Comparison of ENCODE assay signal across 8 mouse cellular contexts in the genomic region with DNA sequence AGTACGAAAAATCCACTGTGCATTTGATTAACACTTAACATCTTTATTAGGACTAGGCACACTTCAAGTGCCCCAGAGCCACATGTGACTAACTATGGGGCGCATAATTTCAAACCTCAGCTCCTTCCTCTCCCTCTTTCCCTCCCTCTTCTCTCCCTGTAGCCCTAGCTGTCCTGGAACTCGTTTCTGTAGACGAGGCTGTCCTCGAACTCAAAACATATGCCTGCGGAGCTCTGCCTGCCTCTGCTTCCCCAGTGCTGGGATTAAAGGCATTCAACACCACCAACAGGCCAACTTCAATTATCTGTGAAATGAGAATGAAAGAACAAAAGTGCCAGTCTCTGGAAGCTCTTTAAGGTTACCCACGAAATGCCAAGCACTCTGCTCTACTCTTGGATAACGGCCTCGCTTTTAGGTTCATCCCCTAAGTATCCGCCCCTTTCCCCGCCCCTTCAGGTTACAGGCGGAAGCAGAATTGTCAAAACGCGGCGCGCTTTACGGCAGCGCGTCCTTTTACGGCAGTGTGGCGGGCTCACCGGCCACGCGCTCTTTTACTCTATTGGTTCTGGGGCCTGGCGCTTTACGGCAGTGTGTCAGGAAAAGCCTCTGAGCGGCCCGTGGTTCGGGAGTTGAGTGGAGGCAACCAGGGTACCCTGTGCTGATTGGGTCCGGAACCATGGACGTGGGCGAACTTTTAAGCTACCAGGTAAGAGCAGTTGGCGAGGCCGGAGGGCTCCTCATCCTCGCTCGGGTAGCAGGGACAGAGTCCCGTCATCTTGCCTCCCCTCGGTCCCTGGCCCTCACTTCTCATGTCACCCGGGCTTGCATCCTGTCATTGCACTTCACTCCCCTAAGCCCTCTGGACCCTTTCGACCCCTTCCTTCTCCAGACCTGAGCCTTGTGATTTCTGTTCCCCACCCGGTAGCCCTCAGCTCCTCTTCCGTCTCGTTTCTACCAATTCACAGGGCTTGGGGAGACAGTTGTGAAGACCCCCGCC. TPM values are rescaled to one million over a fixed set of nuclear protein-coding genes. Genes with fewer than 3 reads are reported as not detected.
A peak's percentile ranks its signal among the peaks of the same experiment; 100 is the strongest.
DNase-seq lines count a peak whose midpoint lies in the region; ATAC-seq and TF ChIP-seq lines count a peak whose summit lies in the region.

Ctnnbl1 (plus strand) TSS at position 548 of the 997 bp plus-strand sequence.

- no peak for TF ChIP-seq CTCF in kidney, adult 2 months (conservative IDR thresholded peaks at IDR 0.05; ENCODE audit: insufficient read depth, insufficient read length, low read depth, low read length)
- TF ChIP-seq CTCF in spleen, adult 2 months (IDR thresholded peaks at IDR 0.05; ENCODE audit: extremely low read depth, insufficient read depth, insufficient read length, insufficient replicate concordance), result no peak

- DNase-seq in 3134 (ENCODE audit: extremely low read depth, insufficient read length, low spot score), result peak; percentile 99
- DNase-seq in adrenal gland, postnatal 36 days, result peak; percentile 99
- peak; percentile 99 to 100 for DNase-seq in heart, adult 18-20 months
- peak; percentile 100 for DNase-seq in kidney, adult 2 months
- DNase-seq in spleen, adult 2 months (ENCODE audit: low read depth in 1 of 2, low spot score in 2 of 2), result peak; percentile 96 to 99

- H3K9ac ChIP-seq in embryonic facial prominence, embryonic 13.5 days, result peak within 1 kb of the TSS; percentile 81
- peak within 1 kb of the TSS; percentile 74 for H3K9ac ChIP-seq in limb, embryonic 12.5 days (replicated peaks)
- peak within 1 kb of the TSS; percentile 73 for H3K9ac ChIP-seq in midbrain, embryonic 15.5 days

- no peaks in the 10 kb centered on the region for H3K27me3 ChIP-seq in embryonic facial prominence, embryonic 13.5 days
- no peaks in the 10 kb centered on the region for H3K27me3 ChIP-seq in kidney, adult 2 months (replicated peaks; ENCODE audit: control insufficient read depth, insufficient read depth, low read length)
- no peaks in the 10 kb centered on the region for H3K27me3 ChIP-seq in limb, embryonic 12.5 days
- no peaks in the 10 kb centered on the region for H3K27me3 ChIP-seq in midbrain, embryonic 15.5 days (replicated peaks)
- H3K27me3 ChIP-seq in spleen, adult 2 months (ENCODE audit: control insufficient read depth, insufficient read depth, low read length), result no peaks in the 10 kb centered on the region

- no peaks in the 10 kb centered on the region for H3K9me3 ChIP-seq in embryonic facial prominence, embryonic 13.5 days
- H3K9me3 ChIP-seq in limb, embryonic 12.5 days, result no peaks in the 10 kb centered on the region
- H3K9me3 ChIP-seq in midbrain, embryonic 15.5 days, result no peaks in the 10 kb centered on the region

- H3K27ac ChIP-seq in embryonic facial prominence, embryonic 13.5 days, result no peak within 1 kb of the TSS
- H3K27ac ChIP-seq in kidney, adult 2 months (ENCODE audit: insufficient read depth, low read depth, low read length), result no peak within 1 kb of the TSS
- H3K27ac ChIP-seq in limb, embryonic 12.5 days, result no peak within 1 kb of the TSS
- H3K27ac ChIP-seq in midbrain, embryonic 15.5 days, result peak within 1 kb of the TSS; percentile 8; the same call in 1 of the 2 replicates
- H3K27ac ChIP-seq in spleen, adult 2 months (ENCODE audit: insufficient read depth, low read length), result peak within 1 kb of the TSS; percentile 41; the same call in 1 of the 2 replicates

- H3K4me1 ChIP-seq in embryonic facial prominence, embryonic 13.5 days, result peaks cover 8% of the 10 kb centered on the region
- peaks cover 3% of the 10 kb centered on the region; the same call in 1 of the 2 replicates for H3K4me1 ChIP-seq in kidney, adult 2 months (ENCODE audit: control insufficient read depth, insufficient read depth, low read length)
- peaks cover 5% of the 10 kb centered on the region for H3K4me1 ChIP-seq in limb, embryonic 12.5 days (replicated peaks)
- peaks cover 24% of the 10 kb centered on the region for H3K4me1 ChIP-seq in midbrain, embryonic 15.5 days
- peaks cover 2% of the 10 kb centered on the region; the same call in 1 of the 2 replicates for H3K4me1 ChIP-seq in spleen, adult 2 months (ENCODE audit: control insufficient read depth, insufficient read depth, insufficient read length)

- peak within 1 kb of the TSS; percentile 76 for H3K4me2 ChIP-seq in embryonic facial prominence, embryonic 13.5 days
- peak within 1 kb of the TSS; percentile 93 for H3K4me2 ChIP-seq in limb, embryonic 12.5 days
- H3K4me2 ChIP-seq in midbrain, embryonic 15.5 days, result peak within 1 kb of the TSS; percentile 68

- 11% methylated on average over 44 of the region's 44 CpGs for WGBS in embryonic facial prominence, embryonic 13.5 days
- WGBS in kidney, adult 2 months, result 11% methylated on average over 44 of the region's 44 CpGs
- 13% methylated on average over 44 of the region's 44 CpGs for WGBS in limb, embryonic 12.5 days
- 11% methylated on average over 44 of the region's 44 CpGs for WGBS in midbrain, embryonic 15.5 days
- 11% methylated on average over 44 of the region's 44 CpGs for WGBS in spleen, adult 2 months

- TF ChIP-seq POLR2A in kidney, adult 2 months (IDR thresholded peaks at IDR 0.05; ENCODE audit: low read depth, low read length), result peak; percentile 51
- TF ChIP-seq POLR2A in spleen, adult 2 months (IDR thresholded peaks at IDR 0.05; ENCODE audit: low read depth, low read length), result peak; percentile 25; the same call in 1 of the 2 replicates

- peak; percentile 87 for ATAC-seq in embryonic facial prominence, embryonic 13.5 days (ENCODE audit: insufficient number of reproducible peaks, insufficient read depth, low FRiP score, low TSS enrichment, low read depth)
- ATAC-seq in limb, embryonic 12.5 days (ENCODE audit: insufficient number of reproducible peaks, insufficient read depth, low FRiP score, low TSS enrichment, low read depth), result peak; percentile 95; the same call in 1 of the 2 replicates
- ATAC-seq in midbrain, embryonic 15.5 days (replicated peaks), result peak; percentile 95

- H3K36me3 ChIP-seq in embryonic facial prominence, embryonic 13.5 days, result 0 out of 2 replicates have a peak, but pooled peaks cover 4% of the 10 kb centered on the region
- no peaks in the 10 kb centered on the region for H3K36me3 ChIP-seq in kidney, adult 2 months (ENCODE audit: control insufficient read depth, insufficient read depth, low read length)
- peaks cover 5% of the 10 kb centered on the region; the same call in 1 of the 2 replicates for H3K36me3 ChIP-seq in limb, embryonic 12.5 days
- no peaks in the 10 kb centered on the region for H3K36me3 ChIP-seq in midbrain, embryonic 15.5 days (replicated peaks)
- no peaks in the 10 kb centered on the region for H3K36me3 ChIP-seq in spleen, adult 2 months (ENCODE audit: control insufficient read depth, insufficient read depth, low read length)

- peak within 1 kb of the TSS; percentile 82 for H3K4me3 ChIP-seq in embryonic facial prominence, embryonic 13.5 days
- H3K4me3 ChIP-seq in kidney, adult 2 months (ENCODE audit: insufficient read depth, low read depth, low read length), result peak within 1 kb of the TSS; percentile 90
- peak within 1 kb of the TSS; percentile 77 for H3K4me3 ChIP-seq in limb, embryonic 12.5 days (replicated peaks)
- H3K4me3 ChIP-seq in midbrain, embryonic 15.5 days, result peak within 1 kb of the TSS; percentile 75
- peak within 1 kb of the TSS; percentile 97 for H3K4me3 ChIP-seq in spleen, adult 2 months (ENCODE audit: extremely low read depth, insufficient read depth, insufficient read length)

RNA-seq across cellular contexts. Expression of gene Ctnnbl1, which starts in this region (rescaled TPM):
- 10 to 100 TPM; 17.6 to 18.0 TPM for total RNA-seq in adrenal gland, postnatal 36 days (2021)
- polyA plus RNA-seq in embryonic facial prominence, embryonic 13.5 days (2015; fragmentation: Nextera tagmentation; extraction: Ambion mirVana), result 62.1 and 68.9 TPM in 2 replicates
- total RNA-seq in heart, adult 18-20 months (2021), result 10 to 100 TPM; 11.6 TPM
- polyA plus RNA-seq in kidney, adult 2 months (2012; rRNA removed), result 16.7 and 17.6 TPM in 2 replicates
- polyA plus RNA-seq in limb, embryonic 12.5 days (2016; fragmentation: Nextera tagmentation; extraction: Ambion mirVana), result 76.6 and 79.3 TPM in 2 replicates
- 68.0 and 68.2 TPM in 2 replicates for polyA plus RNA-seq in midbrain, embryonic 15.5 days (2015; fragmentation: Nextera tagmentation; extraction: Ambion mirVana)
- polyA plus RNA-seq in spleen, adult 2 months (2012; rRNA removed), result 28.3 and 34.4 TPM in 2 replicates

Comparison
In these comparisons a context has a peak if more than half of its experiments do, and no peak if none do; other contexts are left out.
1. H3K27ac ChIP-seq: peak in midbrain, embryonic 15.5 days (single experiment) and spleen, adult 2 months (single experiment); none in embryonic facial prominence, embryonic 13.5 days (single experiment), kidney, adult 2 months (single experiment) and limb, embryonic 12.5 days (single experiment).
2. Peak in every context shown above with its lines, with median percentiles within 50 percentile points of each other: DNase-seq, ATAC-seq, H3K4me2 ChIP-seq, H3K4me3 ChIP-seq and H3K9ac ChIP-seq.